Mouse (Mus musculus): ENCODE measurements at regions not wholly inside any gene's neighbourhood (a gene's known extent, or its start where the extent isn't known, plus 50 kb on each side); places are given as distances from the start of the nearest gene placed in this dataset.
A peak's percentile ranks its signal among the peaks of the same experiment; 100 is the strongest.
"Not testable (repeated sequence)": the region's sequence is repeated elsewhere in the genome, so short reads cannot be mapped to it uniquely, and the experiment has no call there.

DNA sequence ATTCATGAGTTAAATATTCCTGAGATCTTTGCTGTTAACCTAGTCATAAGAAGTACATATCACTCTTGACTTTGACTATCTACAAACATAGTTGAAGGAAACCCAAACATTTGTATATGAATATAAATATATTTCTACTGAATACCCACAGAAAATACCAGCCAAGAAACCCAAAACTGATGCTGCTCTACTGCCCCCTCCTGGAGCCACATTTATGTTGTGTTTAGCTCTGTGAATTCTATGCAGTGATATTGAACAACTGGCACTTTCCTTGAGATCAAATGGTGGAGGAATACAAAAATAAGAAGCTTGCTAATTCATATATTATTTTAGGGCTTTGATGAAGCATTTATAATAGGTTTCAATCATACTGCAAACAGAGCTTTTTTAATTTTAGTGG lies 89.7 kb upstream of the Mageb16 start:
- DNase-seq (ENCODE audit: low spot score) = peak; percentile 44

DNA sequence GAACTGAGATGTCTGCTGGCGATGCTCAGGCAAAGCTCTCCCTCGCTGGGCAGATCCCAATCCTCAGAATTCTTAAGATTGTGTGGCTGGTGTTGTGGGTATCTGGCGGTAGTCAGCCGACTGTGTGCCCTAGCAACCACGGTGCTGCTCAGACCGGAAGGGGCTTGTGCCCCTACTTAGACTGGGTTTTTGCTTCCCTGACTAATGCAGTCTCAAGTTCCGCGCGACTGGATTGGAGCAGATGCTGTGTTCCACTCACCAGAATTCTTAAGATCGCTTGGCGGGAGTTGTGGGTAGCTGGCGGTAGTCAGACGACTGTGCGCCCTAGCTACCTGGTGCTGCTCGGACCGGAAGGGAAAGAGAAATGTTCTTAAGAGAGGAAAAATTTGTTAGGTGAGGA lies 87.4 kb upstream of the Mageb16 start:
- not testable (repeated sequence) for DNase-seq (ENCODE audit: low spot score)
